Mouse (Mus musculus): ENCODE measurements around the gene Ttc12. TPM values are rescaled to one million over a fixed set of nuclear protein-coding genes. Genes with fewer than 3 reads are reported as not detected.

Ttc12 gene
- polyA plus RNA-seq, 1 experiment = 0.04 TPM

- H3K36me3 ChIP-seq (replicated peaks; ENCODE audit: low read length) = no peaks in the 10 kb centered on the region
- H3K4me1 ChIP-seq = no peaks in the 10 kb centered on the region
- no peaks in the 10 kb centered on the region for H3K9me3 ChIP-seq
- H3K27me3 ChIP-seq (replicated peaks) = no peaks in the 10 kb centered on the region
- TF ChIP-seq GATA1 (IDR thresholded peaks at IDR 0.05; ENCODE audit: borderline replicate concordance, low read length) (no peak), FLI1 (IDR thresholded peaks at IDR 0.05; ENCODE audit: low read length) (no peak)
- H3K4me3 ChIP-seq (replicated peaks) = no peak overlapping the region
These were observed 41.3 kb upstream of the Ttc12 start for GRCm38 (mm10) chr9:49527340-49527739.

GRCm38 (mm10) chr9:49524721-49525120 lies 38.7 kb upstream of the Ttc12 start:
- Histone ChIP-seq H3K36me3 (replicated peaks; ENCODE audit: low read length) (no peaks in the 10 kb centered on the region), H3K4me3 (replicated peaks) (no peak overlapping the region), H3K27me3 (replicated peaks) (no peaks in the 10 kb centered on the region), H3K9me3 (no peaks in the 10 kb centered on the region), H3K4me1 (no peaks in the 10 kb centered on the region)
- TF ChIP-seq FLI1 (IDR thresholded peaks at IDR 0.05; ENCODE audit: low read length) = no peak
- no peak for TF ChIP-seq GATA1 (IDR thresholded peaks at IDR 0.05; ENCODE audit: borderline replicate concordance, low read length)

- Histone ChIP-seq H3K36me3 (replicated peaks; ENCODE audit: low read length) (no peaks in the 10 kb centered on the region), H3K4me1 (no peaks in the 10 kb centered on the region), H3K27me3 (replicated peaks) (no peaks in the 10 kb centered on the region), H3K4me3 (replicated peaks) (no peak overlapping the region), H3K9me3 (no peaks in the 10 kb centered on the region; the same call in 1 of the 2 replicates)
- TF ChIP-seq FLI1 (IDR thresholded peaks at IDR 0.05; ENCODE audit: low read length) (no peak), GATA1 (IDR thresholded peaks at IDR 0.05; ENCODE audit: borderline replicate concordance, low read length) (no peak)
These were observed 37.9 kb upstream of the Ttc12 start for GRCm38 (mm10) chr9:49523881-49524280.

GRCm38 (mm10) chr9:49514306-49514705 lies 28.3 kb upstream of the Ttc12 start:
- H3K36me3 ChIP-seq (replicated peaks; ENCODE audit: low read length) = no peaks in the 10 kb centered on the region
- H3K4me3 ChIP-seq (replicated peaks) = no peak overlapping the region
- peaks cover 8% of the 10 kb centered on the region; the same call in 1 of the 2 replicates for H3K9me3 ChIP-seq
- H3K27me3 ChIP-seq (replicated peaks) = no peaks in the 10 kb centered on the region
- H3K4me1 ChIP-seq = no peaks in the 10 kb centered on the region
- TF ChIP-seq FLI1 (IDR thresholded peaks at IDR 0.05; ENCODE audit: low read length) (no peak), GATA1 (IDR thresholded peaks at IDR 0.05; ENCODE audit: borderline replicate concordance, low read length) (no peak)

GRCm38 (mm10) chr9:49510666-49511065 lies 24.6 kb upstream of the Ttc12 start:
- no peaks in the 10 kb centered on the region for H3K36me3 ChIP-seq (replicated peaks; ENCODE audit: low read length)
- H3K4me3 ChIP-seq (replicated peaks) = no peak overlapping the region
- H3K27me3 ChIP-seq (replicated peaks) = no peaks in the 10 kb centered on the region
- peaks cover 8% of the 10 kb centered on the region; the same call in 1 of the 2 replicates for H3K9me3 ChIP-seq
- TF ChIP-seq FLI1 (IDR thresholded peaks at IDR 0.05; ENCODE audit: low read length) = no peak
- no peak for TF ChIP-seq GATA1 (IDR thresholded peaks at IDR 0.05; ENCODE audit: borderline replicate concordance, low read length)
- H3K4me1 ChIP-seq = no peaks in the 10 kb centered on the region; the same call in 1 of the 2 replicates

- TF ChIP-seq FLI1 (IDR thresholded peaks at IDR 0.05; ENCODE audit: low read length) (no peak), GATA1 (IDR thresholded peaks at IDR 0.05; ENCODE audit: borderline replicate concordance, low read length) (no peak)
- H3K27me3 ChIP-seq (replicated peaks) = no peaks in the 10 kb centered on the region
- H3K36me3 ChIP-seq (replicated peaks; ENCODE audit: low read length) = no peaks in the 10 kb centered on the region
- peaks cover 8% of the 10 kb centered on the region; the same call in 1 of the 2 replicates for H3K9me3 ChIP-seq
- H3K4me3 ChIP-seq (replicated peaks) = no peak overlapping the region
- H3K4me1 ChIP-seq = no peaks in the 10 kb centered on the region; the same call in 1 of the 2 replicates
These were observed 23.6 kb upstream of the Ttc12 start for GRCm38 (mm10) chr9:49509628-49510027.

- Histone ChIP-seq H3K27me3 (replicated peaks) (no peaks in the 10 kb centered on the region), H3K36me3 (replicated peaks; ENCODE audit: low read length) (no peaks in the 10 kb centered on the region), H3K4me3 (replicated peaks) (no peak overlapping the region), H3K4me1 (no peaks in the 10 kb centered on the region; the same call in 1 of the 2 replicates), H3K9me3 (peaks cover 8% of the 10 kb centered on the region; the same call in 1 of the 2 replicates)
- TF ChIP-seq FLI1 (IDR thresholded peaks at IDR 0.05; ENCODE audit: low read length) (no peak), GATA1 (IDR thresholded peaks at IDR 0.05; ENCODE audit: borderline replicate concordance, low read length) (no peak)
These were observed 23.1 kb upstream of the Ttc12 start for GRCm38 (mm10) chr9:49509094-49509493.

DNA sequence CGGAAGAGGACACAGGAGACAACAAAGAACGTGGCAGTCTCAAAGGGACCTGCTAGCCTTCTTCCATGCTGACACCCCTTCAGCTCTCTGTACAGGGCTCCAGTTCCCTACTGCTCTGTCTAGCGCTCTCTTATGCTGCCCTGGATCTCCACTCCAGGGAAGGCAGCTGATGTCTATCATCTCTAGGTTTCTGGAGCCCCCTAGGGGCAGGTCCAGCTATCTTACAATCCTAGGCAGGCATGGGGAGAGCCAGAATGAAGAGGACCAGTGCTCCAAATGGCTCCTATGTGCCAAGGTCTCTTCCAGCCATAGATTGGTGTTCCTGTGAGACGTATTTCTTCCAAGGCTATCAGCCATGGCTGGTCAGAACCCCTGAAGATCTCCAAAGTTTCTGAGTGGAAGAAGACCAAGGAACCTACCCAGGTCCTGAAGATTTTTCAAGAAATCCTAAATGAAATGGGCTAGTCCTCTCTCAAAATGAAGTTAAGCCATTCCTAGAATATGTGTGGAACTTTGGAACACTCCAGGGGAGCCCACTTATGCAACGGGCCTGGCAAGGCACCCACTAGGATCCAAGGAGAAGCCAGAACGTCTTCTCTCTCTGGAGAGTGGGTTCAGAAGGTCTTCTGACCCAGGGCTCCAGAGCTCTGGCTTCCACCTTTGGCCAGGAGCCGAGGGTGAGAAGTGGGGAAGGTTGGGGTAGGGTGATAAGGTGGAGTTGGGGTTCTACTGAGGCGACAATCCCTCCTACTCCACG lies 22.0 kb upstream of the Ttc12 start:
- TF ChIP-seq FLI1 (IDR thresholded peaks at IDR 0.05; ENCODE audit: low read length) (no peak), GATA1 (IDR thresholded peaks at IDR 0.05; ENCODE audit: borderline replicate concordance, low read length) (no peak)
- Histone ChIP-seq H3K9me3 (peaks cover 8% of the 10 kb centered on the region; the same call in 1 of the 2 replicates), H3K4me3 (replicated peaks) (no peak overlapping the region), H3K27me3 (replicated peaks) (no peaks in the 10 kb centered on the region), H3K36me3 (replicated peaks; ENCODE audit: low read length) (no peaks in the 10 kb centered on the region), H3K4me1 (no peaks in the 10 kb centered on the region; the same call in 1 of the 2 replicates)

DNA sequence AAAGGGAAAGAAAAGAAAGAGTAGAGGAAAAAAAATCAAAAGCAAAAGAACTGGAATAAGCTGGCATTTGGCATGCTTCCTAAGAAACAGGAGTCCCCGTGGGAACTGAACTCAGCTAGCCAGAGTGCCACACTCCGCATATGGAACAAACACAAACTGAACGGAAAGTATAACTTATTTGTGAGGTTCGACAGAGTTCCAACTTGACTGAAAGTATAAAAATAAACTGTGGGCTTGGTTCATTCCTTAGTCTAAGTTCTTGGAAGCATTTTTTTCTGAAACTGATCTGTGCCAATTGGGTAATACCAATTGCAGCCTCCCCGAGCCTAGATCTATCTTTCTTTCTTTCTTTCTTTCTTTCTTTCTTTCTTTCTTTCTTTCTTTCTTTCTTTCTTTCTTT lies 18.6 kb upstream of the Ttc12 start:
- Histone ChIP-seq H3K4me3 (replicated peaks) (no peak overlapping the region), H3K36me3 (replicated peaks; ENCODE audit: low read length) (no peaks in the 10 kb centered on the region)
- TF ChIP-seq FLI1 (IDR thresholded peaks at IDR 0.05; ENCODE audit: low read length) = no peak
- no peak for TF ChIP-seq GATA1 (IDR thresholded peaks at IDR 0.05; ENCODE audit: borderline replicate concordance, low read length)

GRCm38 (mm10) chr9:49502245-49502644 lies 16.2 kb upstream of the Ttc12 start:
- no peak for TF ChIP-seq FLI1 (IDR thresholded peaks at IDR 0.05; ENCODE audit: low read length)
- no peak for TF ChIP-seq GATA1 (IDR thresholded peaks at IDR 0.05; ENCODE audit: borderline replicate concordance, low read length)
- no peak overlapping the region for H3K4me3 ChIP-seq (replicated peaks)
- no peaks in the 10 kb centered on the region for H3K27me3 ChIP-seq (replicated peaks)
- no peaks in the 10 kb centered on the region for H3K36me3 ChIP-seq (replicated peaks; ENCODE audit: low read length)
- no peaks in the 10 kb centered on the region for H3K4me1 ChIP-seq
- no peaks in the 10 kb centered on the region for H3K9me3 ChIP-seq

More for the DNA sequence above, 18.6 kb upstream of the Ttc12 start:
- H3K4me1 ChIP-seq = no peaks in the 10 kb centered on the region; the same call in 1 of the 2 replicates
- H3K9me3 ChIP-seq = peaks cover 4% of the 10 kb centered on the region; the same call in 1 of the 2 replicates
- no peaks in the 10 kb centered on the region for H3K27me3 ChIP-seq (replicated peaks)
